Mouse (Mus musculus): Measurements from ENCODE around the gene Cd248.
"Not testable (repeated sequence)": the region's sequence is repeated elsewhere in the genome, so short reads cannot be mapped to it uniquely, and the experiment has no call there.

Cd248 gene

DNA sequence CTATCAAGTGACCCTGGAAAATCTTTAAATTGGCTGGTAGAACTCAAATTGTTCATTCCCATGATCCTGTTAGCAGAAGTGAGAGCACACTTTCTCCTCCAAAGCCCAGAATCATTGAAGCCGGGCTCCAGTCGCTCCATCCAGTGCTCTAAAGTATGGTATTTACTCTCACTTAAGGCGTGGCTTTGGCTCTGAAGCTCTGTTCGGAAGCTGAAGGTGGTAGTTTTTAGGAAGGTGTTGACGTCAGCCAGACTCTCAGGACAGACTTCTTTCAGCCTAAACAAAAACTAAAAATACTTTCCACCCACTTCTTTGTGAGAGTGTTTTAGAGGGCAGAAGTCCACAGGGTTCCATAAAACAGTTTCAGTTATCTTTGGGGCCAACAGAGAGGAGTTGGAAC is 5.6 kb downstream of the Cd248 start:
- DNase-seq (ENCODE audit: low read depth, low spot score), result no peak

DNA sequence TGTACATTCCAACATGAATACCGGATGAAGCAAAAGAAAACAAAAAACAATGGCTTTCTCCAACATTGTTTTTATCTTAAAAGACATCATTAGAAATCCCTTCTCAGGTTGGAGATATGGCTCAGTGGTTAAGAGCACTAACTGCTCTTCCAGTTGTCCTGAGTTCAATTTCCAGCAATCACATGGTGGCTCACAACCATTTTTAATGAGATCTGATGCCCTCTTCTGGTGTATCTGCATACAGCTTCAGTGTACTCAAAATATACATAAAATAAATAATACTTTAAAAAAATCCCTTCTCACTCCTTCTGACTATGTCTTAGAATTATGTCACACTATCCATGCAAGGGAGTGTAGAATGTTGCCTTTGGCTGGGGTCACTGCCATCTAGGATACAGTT is 11.4 kb downstream of the Cd248 start:
- DNase-seq (ENCODE audit: low read depth, low spot score), result no peak

GRCm38 (mm10) chr19:5082005-5082404 is 14.1 kb downstream of the Cd248 start:
- DNase-seq (ENCODE audit: low read depth, low spot score), result no peak

GRCm38 (mm10) chr19:5082596-5082995 is 14.7 kb downstream of the Cd248 start:
- DNase-seq (ENCODE audit: low read depth, low spot score), result no peak

DNA sequence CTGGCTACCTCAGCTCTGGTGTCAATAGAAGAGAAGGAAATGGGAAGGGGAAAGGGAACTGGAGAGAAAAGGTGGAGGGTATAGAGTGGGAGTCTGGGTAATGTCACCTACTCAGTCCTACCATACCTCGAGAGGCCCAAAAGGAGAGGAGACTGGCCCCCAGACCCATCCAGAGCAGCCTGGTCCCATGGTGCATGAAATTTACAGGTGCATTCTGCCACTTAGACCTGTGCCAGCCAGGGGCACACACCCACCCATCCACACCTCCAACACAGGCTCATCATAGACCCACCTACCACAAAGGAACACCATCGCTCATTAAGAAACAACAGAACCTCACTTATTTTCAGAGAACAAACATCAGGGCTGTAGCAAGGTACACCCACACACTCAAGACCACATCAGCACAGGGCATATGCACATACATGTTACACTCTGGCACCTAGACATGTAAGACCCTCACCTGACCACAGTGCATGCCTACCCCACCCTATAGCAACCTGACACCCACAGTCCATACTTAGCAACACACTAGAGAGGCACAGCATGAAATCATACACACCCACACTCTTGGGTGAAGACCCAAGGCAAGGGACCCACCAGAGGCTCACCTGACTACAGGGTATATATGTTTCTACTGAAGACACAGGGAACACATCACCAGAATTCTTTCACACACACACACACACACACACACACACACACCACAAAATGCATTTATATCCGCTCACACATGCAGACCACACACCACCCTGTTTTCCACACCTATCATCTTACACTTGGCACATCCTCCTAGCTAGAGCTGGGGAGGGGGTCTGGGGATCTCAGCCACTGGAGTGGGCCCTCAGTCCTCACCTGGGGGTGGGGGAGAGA is 16.3 kb downstream of the Cd248 start:
- DNase-seq (ENCODE audit: low read depth, low spot score), result no peak

- DNase-seq (ENCODE audit: low read depth, low spot score), result no peak
These were observed 16.9 kb downstream of the Cd248 start for GRCm38 (mm10) chr19:5084834-5085144.

DNA sequence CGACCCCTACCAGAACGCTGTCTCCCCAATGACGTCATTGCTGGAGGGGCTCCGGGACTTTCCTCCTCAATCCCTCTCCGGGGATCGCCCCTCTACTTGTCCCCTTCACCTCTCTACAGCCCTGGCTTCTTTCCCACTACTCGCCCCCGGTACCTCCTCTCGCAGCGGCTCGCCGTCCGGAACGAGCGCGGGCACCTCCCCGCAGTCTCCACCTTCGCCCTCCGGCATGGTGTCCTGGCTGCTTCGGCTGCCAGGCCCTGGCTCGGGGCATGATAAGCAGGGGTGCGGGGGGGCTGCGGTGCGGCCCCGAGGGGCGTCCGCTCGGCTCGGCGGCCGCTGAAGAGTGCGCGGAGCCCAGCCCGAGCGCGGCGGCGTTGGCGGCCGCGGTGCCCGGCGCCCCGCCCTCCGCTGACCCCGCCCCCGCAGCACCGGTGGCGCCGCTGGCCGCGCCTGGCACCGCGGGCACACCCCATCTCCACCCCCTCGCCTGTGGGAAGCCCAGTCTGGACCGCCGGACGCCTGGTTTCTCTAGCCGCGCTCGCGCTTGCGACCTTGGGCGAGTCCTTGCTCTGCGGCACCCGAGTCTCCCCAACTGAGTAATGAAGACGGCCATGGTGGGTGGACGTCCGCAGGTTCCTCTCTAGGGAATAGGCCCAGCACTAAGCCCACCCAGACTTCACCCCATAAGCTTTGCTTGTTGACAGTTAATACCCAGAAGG is 17.4 kb downstream of the Cd248 start, which contains the start of gene Tmem151a:
Gene Tmem151a (minus strand): TSS at position 387 of the 719 bp plus-strand sequence.
- no peak for DNase-seq (ENCODE audit: low read depth, low spot score)

DNA sequence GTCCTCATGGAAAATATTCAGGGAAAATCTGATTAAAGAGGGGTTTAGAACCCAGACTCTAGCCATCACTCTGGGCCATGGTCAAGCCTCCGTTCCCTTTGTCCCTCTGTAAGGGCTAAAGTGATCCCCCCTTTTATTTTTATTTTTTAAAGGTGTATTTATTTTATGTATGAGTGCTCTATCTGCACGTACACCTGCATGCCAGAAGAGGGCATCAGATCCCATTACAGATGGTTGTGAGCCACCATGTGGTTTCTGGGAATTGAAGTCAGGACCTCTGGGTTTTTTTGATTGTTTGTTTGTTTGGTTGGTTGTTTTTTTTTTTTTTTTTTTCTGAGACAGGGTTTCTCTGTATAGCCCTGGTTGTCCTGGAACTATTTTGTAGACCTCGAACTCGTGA is 18.7 kb downstream of the Cd248 start:
- DNase-seq (ENCODE audit: low read depth, low spot score), result not testable (repeated sequence)

GRCm38 (mm10) chr19:5087884-5088728 is 20.2 kb downstream of the Cd248 start, which contains the start of gene Yif1a:
Yif1a (plus strand) TSS chr19:5088538.
- DNase-seq (ENCODE audit: low read depth, low spot score), result peak; percentile 100

DNA sequence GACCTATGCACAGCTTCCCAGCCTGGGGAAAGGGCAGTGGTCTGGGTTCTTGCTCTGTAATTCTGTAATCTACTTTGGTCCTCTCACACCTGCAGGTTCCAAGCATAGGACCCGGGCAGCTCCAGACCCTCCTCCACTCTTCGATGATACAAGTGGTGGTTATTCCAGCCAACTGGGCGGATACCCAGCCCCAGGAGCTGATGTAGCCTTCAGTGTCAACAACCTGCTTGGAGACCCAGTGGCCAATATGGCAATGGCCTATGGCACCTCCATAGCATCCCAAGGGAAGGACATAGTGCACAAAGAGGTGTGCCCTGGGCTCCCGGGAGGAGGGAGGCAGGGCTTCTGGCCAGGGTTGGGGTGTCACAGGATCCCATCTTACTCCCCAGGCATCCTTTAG is 21.4 kb downstream of the Cd248 start:
- DNase-seq (ENCODE audit: low read depth, low spot score), result no peak

DNA sequence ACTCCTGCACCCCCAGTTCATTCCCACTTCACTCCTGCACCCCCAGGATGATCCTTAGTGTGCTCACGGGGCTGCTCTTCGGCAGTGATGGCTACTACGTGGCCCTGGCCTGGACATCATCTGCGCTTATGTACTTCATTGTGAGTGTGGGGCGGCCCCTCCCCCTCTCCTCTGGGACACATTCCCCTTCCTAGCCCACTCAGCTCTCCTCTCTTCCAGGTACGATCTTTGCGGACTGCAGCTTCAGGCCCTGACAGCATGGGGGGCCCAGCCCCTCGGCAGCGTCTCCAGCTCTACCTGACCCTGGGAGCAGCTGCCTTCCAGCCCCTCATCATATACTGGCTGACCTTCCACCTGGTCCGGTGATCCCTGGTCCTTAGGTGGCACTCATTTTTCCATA is 24.2 kb downstream of the Cd248 start:
- no peak for DNase-seq (ENCODE audit: low read depth, low spot score)

DNA sequence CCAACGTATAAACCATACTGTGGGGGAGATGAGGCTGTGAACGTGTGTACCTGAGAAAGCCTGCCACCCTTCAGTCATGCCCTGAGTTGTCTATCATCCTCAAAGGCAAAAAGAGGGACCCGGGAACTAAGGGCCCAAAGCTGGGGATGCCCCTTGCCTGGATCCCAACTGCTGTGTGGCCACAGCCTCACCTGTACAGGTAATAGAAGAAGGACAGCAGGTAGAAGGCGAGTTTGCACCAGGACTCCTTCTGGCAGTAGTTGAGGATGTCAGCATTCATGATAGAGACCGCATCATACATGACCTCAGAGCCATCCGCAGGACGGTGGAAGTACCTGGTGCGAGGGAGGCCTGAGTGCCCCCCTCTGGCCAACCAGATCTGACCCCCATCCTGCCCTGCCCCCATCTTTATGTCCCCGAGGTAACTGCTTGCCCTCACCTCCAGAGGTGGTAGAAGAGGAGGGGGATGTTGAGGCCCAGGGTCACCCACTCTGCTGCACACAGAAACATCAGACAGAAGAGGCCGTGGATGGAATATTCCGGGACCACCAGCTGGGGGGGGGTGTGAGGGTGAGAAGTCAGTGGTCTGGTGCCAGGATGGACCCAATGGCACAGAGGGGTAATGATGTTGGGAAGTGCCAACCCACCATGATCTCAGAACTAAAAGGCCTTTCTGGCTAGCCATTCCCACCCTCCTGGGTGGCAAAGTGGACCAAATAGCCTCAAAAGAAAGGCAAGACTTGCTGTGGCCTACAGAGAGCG is 25.8 kb downstream of the Cd248 start:
- DNase-seq (ENCODE audit: low read depth, low spot score), result no peak

DNA sequence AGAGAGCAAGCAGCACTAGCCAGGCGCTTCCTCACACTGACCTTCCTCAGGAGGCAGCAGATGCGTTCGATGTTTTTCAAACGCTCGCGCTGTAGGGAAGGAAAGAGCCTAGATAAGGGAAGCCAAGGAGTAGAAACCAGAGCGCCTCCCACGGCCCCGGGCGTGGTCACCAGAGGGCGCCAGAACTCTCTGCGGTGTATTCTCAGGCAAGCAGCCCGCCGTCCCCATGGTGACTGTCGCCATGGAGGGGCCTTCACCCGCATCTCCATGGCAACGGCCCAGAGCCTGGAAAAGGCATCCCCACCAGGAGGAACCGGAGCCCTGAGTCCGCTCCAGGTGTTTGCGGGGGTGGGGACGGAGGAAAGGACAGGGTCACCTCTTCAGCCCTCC is 26.4 kb downstream of the Cd248 start:
- peak; percentile 95 for DNase-seq (ENCODE audit: low read depth, low spot score)

DNA sequence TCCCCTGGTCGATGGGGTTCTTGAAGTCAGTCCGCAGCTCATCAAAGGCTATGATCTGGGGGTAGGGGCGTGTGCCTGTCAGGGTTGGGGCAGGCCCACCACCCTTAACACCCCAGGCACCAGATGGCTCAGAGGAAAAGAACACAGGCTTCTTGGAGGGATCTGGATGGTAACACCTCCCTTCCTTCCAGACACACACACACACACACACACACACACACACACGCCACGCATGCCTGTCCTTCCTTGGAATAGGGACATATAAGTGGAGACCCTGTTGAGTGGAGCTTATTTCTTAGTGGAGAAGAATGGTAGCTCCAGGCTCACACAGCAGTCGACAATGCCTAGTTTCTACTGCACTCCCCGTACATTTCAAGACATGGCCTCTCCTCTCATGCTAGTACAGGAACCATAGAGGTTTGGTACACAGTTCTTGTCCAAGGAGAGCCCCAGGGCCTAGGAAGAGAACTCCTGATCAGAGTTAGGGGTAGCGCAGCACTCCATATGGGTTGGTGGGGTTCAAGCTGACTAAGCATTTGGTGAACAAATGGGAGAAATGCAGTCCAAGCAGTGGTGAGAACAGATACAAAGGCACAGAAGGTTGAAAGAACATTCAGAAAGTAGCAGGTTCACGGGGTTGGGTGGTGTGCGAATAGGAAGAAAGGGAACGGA is 27.0 kb downstream of the Cd248 start:
- DNase-seq (ENCODE audit: low read depth, low spot score), result no peak

DNA sequence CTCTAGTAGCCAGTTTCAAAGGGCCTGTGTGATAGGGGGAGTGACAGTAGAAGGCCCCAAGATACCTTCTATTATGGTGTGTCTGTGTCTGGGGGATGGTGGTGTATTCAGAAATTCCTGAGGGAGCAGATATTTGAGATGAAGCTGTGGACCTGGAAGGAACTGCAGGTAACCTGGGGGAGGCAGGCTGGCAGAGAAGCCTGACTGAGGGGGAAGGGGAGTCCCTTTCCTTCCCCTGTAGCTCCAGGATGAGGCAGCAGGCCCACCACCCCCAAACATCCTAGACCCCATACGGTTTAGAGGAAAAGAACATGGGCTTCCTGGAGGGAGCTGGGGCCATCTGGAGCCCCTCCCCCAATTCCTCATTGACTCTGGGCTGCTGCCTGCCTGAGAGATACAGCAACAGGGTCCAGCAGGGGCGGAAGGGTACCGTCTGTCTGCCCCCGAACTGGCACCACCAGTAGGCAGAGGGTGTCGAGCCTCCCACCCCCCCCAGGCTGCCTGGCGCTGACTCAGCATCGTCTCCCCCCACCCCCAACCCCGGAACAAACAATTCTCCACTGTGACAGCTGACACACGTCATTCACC is 28.1 kb downstream of the Cd248 start:
- DNase-seq (ENCODE audit: low read depth, low spot score), result no peak

- no peak for DNase-seq (ENCODE audit: low read depth, low spot score)
These were observed 29.9 kb downstream of the Cd248 start for GRCm38 (mm10) chr19:5097521-5098362.

GRCm38 (mm10) chr19:5098363-5099143 is 30.7 kb downstream of the Cd248 start, which contains the start of gene Cnih2:
Cnih2 (minus strand) TSS chr19:5098521.
- no peak for DNase-seq (ENCODE audit: low read depth, low spot score)

DNA sequence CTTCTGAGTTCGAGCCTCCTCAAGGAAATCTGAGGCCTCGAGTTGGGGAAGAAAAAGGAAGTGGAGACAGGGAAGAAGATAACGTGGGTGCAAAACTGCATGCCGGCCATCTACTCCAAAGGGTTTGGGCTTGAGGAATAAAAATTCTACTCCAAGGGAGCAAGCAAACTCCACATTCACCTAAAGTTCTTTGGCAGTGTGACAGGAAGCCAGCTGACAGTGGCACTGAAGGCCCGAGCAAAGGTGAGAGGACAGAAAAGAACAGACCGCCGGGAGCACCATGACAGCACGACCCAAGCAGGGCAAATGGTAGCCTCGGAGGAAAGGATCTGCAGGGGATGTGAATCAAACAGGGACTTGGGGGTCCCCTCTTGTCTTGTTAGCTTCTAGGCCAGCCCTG is 38.2 kb downstream of the Cd248 start:
- no peak for DNase-seq (ENCODE audit: low read depth, low spot score)
